Mouse (Mus musculus) liver (tissue): ENCODE results near the gene Tnfrsf8.

ENCODE experiments used
- DNase-seq: peaks from one replicate; pipeline ENCODE4 v3.0.0-alpha.2; 2020; ENCODE audit warnings: mixed read lengths

Tnfrsf8 gene

DNA sequence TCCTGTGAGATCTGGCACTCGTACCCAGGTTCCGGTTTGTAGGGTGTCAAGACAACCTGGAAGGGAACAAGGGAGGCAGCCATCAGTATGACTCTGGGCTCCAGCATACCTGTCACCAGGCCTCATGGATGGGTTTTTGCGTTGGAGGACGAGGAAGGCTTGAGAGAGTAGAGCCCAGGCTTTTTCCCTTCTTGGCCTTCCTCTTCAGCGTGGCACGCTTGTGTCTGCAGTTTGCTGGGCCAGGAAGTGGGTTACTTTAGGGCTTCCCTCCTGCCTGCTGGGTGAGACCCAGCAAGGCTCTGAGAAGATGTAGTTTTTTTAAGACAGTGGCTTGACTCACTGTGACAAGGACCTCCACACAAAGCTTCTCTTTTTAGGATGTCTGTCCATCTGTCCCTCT, 85.9 kb downstream of the Tnfrsf8 start:
- DNase-seq, result no peak

- no peak for DNase-seq
Measured at GRCm38 (mm10) chr4:145224613-145225012, 90.4 kb downstream of the Tnfrsf8 start.

DNA sequence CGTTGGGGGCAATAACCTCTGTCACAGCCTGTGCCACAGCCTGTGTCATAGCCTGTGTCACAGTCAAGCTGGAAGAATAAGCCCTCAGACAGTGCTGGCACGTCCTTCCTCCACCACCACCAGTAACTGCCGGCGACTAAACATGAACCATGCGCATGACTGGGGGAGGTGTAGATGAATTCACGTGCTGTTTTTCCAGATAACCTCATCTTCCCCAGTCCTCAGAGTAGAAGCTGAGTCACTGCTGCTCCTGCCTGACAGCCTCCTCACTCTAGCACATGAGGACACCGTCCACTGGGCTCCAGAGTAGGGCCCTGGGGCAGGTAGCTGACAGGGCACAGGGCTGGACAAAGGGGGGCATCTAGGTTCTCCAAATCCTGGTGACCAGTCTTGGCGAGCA, 92.9 kb downstream of the Tnfrsf8 start:
- DNase-seq, result peak; percentile 74

DNA sequence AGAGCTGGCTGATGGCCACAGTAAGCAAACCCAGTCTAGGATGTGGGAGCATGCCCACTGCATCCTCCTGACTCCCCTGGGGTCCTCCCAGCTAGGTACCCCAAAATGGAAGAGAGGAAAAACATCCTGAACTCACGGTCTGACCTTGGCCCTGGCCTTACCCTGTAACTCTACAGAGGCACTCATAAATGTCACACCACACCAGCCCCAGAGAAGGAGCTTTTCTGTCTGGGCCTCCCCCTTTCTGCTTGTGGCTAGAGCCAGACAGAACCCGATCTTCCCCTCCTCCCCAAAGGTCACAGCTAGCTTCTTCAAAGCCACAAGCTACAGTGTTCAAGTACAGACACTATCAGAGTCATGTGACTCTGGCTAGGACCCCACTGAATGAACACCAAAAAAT, 93.6 kb downstream of the Tnfrsf8 start:
- DNase-seq, result no peak

DNA sequence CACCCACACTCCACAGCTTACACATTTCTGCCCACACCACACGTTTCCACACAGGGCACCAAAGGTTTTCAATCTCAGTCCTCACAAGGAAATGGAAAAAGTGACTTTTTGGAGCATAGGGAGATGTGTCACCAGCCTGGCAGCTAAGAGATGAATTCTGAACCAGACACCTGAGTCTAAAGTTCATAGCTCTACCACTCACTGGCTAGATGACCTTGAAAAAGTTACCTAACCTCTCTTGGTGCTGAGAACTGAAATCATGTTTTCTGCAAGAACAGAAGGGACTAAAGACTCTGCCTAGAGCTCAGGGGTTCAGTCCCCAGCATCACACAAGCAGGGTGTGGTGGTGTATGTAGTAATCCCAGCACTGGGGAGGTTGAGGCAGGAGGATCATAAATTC, 95.0 kb downstream of the Tnfrsf8 start:
- DNase-seq, result no peak

- DNase-seq, result peak; percentile 69
Measured at GRCm38 (mm10) chr4:145219240-145219985, 95.6 kb downstream of the Tnfrsf8 start.

DNA sequence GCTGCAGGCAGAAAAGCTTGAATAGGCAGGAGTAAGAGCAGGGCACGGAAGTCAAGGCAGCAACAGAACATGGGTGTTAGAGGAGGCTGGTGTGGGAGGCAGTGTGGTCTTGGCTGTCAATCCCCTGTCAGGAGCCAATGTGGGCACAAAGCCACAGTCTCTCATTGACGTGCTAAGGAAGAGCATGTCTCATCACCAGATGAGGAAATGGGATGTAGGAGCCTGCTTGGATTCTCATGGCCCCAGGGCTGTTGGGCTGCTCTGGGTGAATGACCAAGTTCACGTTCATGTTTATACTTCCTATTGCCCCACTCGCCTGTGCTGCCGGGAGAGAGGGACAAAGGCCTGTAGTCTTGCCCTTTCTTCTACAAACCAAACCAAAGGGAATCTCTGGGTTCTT, 97.1 kb downstream of the Tnfrsf8 start:
- DNase-seq, result no peak
